Mouse (Mus musculus) heart, embryonic 14.5 days (tissue): Measurements from ENCODE around the gene Cep97. TPM values are rescaled to one million over a fixed set of nuclear protein-coding genes. Genes with fewer than 3 reads are reported as not detected.
A peak's percentile ranks its signal among the peaks of the same experiment; 100 is the strongest.
"Not testable (repeated sequence)": the region's sequence is repeated elsewhere in the genome, so short reads cannot be mapped to it uniquely, and the experiment has no call there.

Experiments used
- ATAC-seq: fragments of 200-750 bp; cut with Nextera tagmentation; 2 replicates; pipeline ENCODE4 v1.8.0; 2017; ENCODE audit warnings: low read depth, moderate TSS enrichment; ENCODE audit not compliant: insufficient number of reproducible peaks, insufficient read depth, low FRiP score
- H3K27ac ChIP-seq, 2 experiments: fragments of 200-500 bp in 1 of 2; fragments of 300-500 bp in 1 of 2; sonication (generic) in 1 of 2; replicated peaks in 1 of 2; 2 replicates each; pipeline ENCODE4 v1.5.1; 2012 to 2014; ENCODE audit warnings: low read depth in 2 of 2, low read length in 2 of 2, control low read depth in 1 of 2, mild to moderate bottlenecking in 1 of 2, mixed read lengths in 1 of 2; ENCODE audit not compliant: control insufficient read depth in 1 of 2, insufficient read depth in 1 of 2
- H3K27me3 ChIP-seq: fragments of 300-500 bp; sonication (generic); 2 replicates; pipeline ENCODE4 v1.6.1; 2014; ENCODE audit warnings: mild to moderate bottlenecking, low read length, control low read depth; ENCODE audit not compliant: control insufficient read depth, insufficient read depth
- H3K36me3 ChIP-seq: fragments of 300-500 bp; sonication (generic); 2 replicates; pipeline ENCODE4 v1.6.1; 2014; ENCODE audit warnings: mild to moderate bottlenecking, control low read depth, low read length, mixed read lengths; ENCODE audit not compliant: control insufficient read depth, insufficient read depth
- H3K4me1 ChIP-seq, 2 experiments: fragments of 200-500 bp in 1 of 2; fragments of 300-500 bp in 1 of 2; sonication (generic) in 1 of 2; 2 replicates each; pipeline ENCODE4 v1.6.1; 2012 to 2014; ENCODE audit warnings: low read length in 2 of 2, control low read depth in 1 of 2, mixed read lengths in 1 of 2; ENCODE audit not compliant: control insufficient read depth in 2 of 2, insufficient read depth in 2 of 2
- H3K4me2 ChIP-seq: fragments of 300-500 bp; sonication (generic); 2 replicates; pipeline ENCODE4 v1.6.1; 2014; ENCODE audit warnings: mild to moderate bottlenecking, low read length
- H3K4me3 ChIP-seq, 2 experiments: fragments of 200-500 bp in 1 of 2; fragments of 300-500 bp in 1 of 2; sonication (generic) in 1 of 2; 2 replicates each; pipeline ENCODE4 v1.5.1; 2012 to 2014; ENCODE audit warnings: low read length in 2 of 2, mild to moderate bottlenecking in 2 of 2, control low read depth in 1 of 2, low read depth in 1 of 2, moderate library complexity in 1 of 2; ENCODE audit not compliant: control insufficient read depth in 1 of 2, insufficient read depth in 1 of 2
- H3K9ac ChIP-seq: fragments of 300-500 bp; sonication (generic); 2 replicates; pipeline ENCODE4 v1.6.1; 2014; ENCODE audit warnings: mild to moderate bottlenecking, low read length
- H3K9me3 ChIP-seq: fragments of 300-500 bp; sonication (generic); 2 replicates; pipeline ENCODE4 v1.6.1; 2016; ENCODE audit warnings: low read length, control low read depth; ENCODE audit not compliant: control insufficient read depth
- WGBS: fragments of 180-500 bp; shearing (Covaris S2); extraction: QIAGEN DNeasy Blood & Tissue Kit; methylation state at CpG from one replicate; pipeline ENCODE4 v1.1.7; 2014; 5-methylcytosine and 5-hydroxymethylcytosine counted together
- polyA plus RNA-seq: library from polyadenylated mRNA; unstranded; fragments of >200 nt; fragmentation: Nextera tagmentation; extraction: Ambion mirVana; gene quantifications from 2 replicates; pipeline ENCODE4 v1.2.1, GENCODE M21; 2014

Cep97 gene
- polyA plus RNA-seq, 1 experiment from 2014 or later: 11.8 TPM

- no peaks in the 10 kb centered on the region for H3K27me3 ChIP-seq
- H3K4me3 ChIP-seq: no peak overlapping the region
- no peak overlapping the region for H3K4me2 ChIP-seq
- H3K9ac ChIP-seq: no peak overlapping the region
- H3K27ac ChIP-seq: no peak overlapping the region
- no peak for ATAC-seq
- no peaks in the 10 kb centered on the region for H3K9me3 ChIP-seq
- H3K36me3 ChIP-seq: no peaks in the 10 kb centered on the region
- no peaks in the 10 kb centered on the region for H3K4me1 ChIP-seq
Measured at GRCm38 (mm10) chr16:55952771-55953170, 18.1 kb upstream of the Cep97 start.

- Histone ChIP-seq H3K27ac (no peak overlapping the region), H3K9ac (no peak overlapping the region), H3K4me3 (no peak overlapping the region), H3K4me2 (no peak overlapping the region), H3K36me3 (no peaks in the 10 kb centered on the region), H3K27me3 (no peaks in the 10 kb centered on the region), H3K4me1 (no peaks in the 10 kb centered on the region), H3K9me3 (no peaks in the 10 kb centered on the region)
- 60% methylated on average over 7 of the region's 7 CpGs for WGBS
- no peak for ATAC-seq
Measured at GRCm38 (mm10) chr16:55951679-55952327, 17.1 kb upstream of the Cep97 start.

GRCm38 (mm10) chr16:55950946-55951678, 16.5 kb upstream of the Cep97 start:
- Histone ChIP-seq H3K9ac (no peak overlapping the region), H3K4me1 (no peaks in the 10 kb centered on the region), H3K36me3 (no peaks in the 10 kb centered on the region), H3K4me3 (no peak overlapping the region; a peak in 1 of 4 replicates), H3K9me3 (no peaks in the 10 kb centered on the region), H3K27me3 (no peaks in the 10 kb centered on the region), H3K4me2 (peak overlapping the region; percentile 47), H3K27ac (no peak overlapping the region)
- no peak for ATAC-seq
- 41% methylated on average over 19 of the region's 19 CpGs for WGBS

- H3K4me3 ChIP-seq: no peak overlapping the region
- H3K4me1 ChIP-seq: no peaks in the 10 kb centered on the region
- no peaks in the 10 kb centered on the region for H3K27me3 ChIP-seq
- H3K27ac ChIP-seq: no peak overlapping the region
- no peaks in the 10 kb centered on the region for H3K36me3 ChIP-seq
- no peak overlapping the region for H3K9ac ChIP-seq
- no peaks in the 10 kb centered on the region for H3K9me3 ChIP-seq
- H3K4me2 ChIP-seq: no peak overlapping the region
- no peak for ATAC-seq
- WGBS: 78% methylated on average over 3 of the region's 3 CpGs
Measured at GRCm38 (mm10) chr16:55950462-55950861, 15.8 kb upstream of the Cep97 start.

GRCm38 (mm10) chr16:55948963-55949362, 14.3 kb upstream of the Cep97 start:
- no peak overlapping the region for H3K27ac ChIP-seq
- H3K36me3 ChIP-seq: no peaks in the 10 kb centered on the region
- no peaks in the 10 kb centered on the region for H3K4me1 ChIP-seq
- no peaks in the 10 kb centered on the region for H3K27me3 ChIP-seq
- no peak for ATAC-seq
- no peak overlapping the region for H3K9ac ChIP-seq
- 67% methylated on average over 7 of the region's 7 CpGs for WGBS
- no peak overlapping the region for H3K4me2 ChIP-seq
- no peaks in the 10 kb centered on the region for H3K9me3 ChIP-seq
- no peak overlapping the region for H3K4me3 ChIP-seq

- ATAC-seq, H3K4me1 ChIP-seq, H3K27me3 ChIP-seq, H3K36me3 ChIP-seq, H3K4me2 ChIP-seq, H3K9me3 ChIP-seq, H3K9ac ChIP-seq, H3K4me3 ChIP-seq, H3K27ac ChIP-seq: not testable (repeated sequence)
- WGBS: 81% methylated on average over 2 of the region's 2 CpGs
Measured at GRCm38 (mm10) chr16:55947876-55948410, 13.3 kb upstream of the Cep97 start.

- Histone ChIP-seq H3K9ac (no peak overlapping the region), H3K27ac (no peak overlapping the region), H3K27me3 (no peaks in the 10 kb centered on the region), H3K36me3 (no peaks in the 10 kb centered on the region), H3K4me1 (no peaks in the 10 kb centered on the region), H3K4me3 (no peak overlapping the region), H3K4me2 (no peak overlapping the region), H3K9me3 (no peaks in the 10 kb centered on the region)
- 60% methylated on average over 3 of the region's 3 CpGs for WGBS
- ATAC-seq: no peak
Measured at GRCm38 (mm10) chr16:55947266-55947665, 12.6 kb upstream of the Cep97 start.
